Mouse (Mus musculus) limb, embryonic 14.5 days (tissue): ENCODE results near the gene Anks1b. TPM values are rescaled to one million over a fixed set of nuclear protein-coding genes. Genes with fewer than 3 reads are reported as not detected.
A peak's percentile ranks its signal among the peaks of the same experiment; 100 is the strongest.

Source experiments
- ATAC-seq: fragments of 200-750 bp; cut with Nextera tagmentation; 2 replicates; pipeline ENCODE4 v1.8.0; 2017; ENCODE audit warnings: low read depth, moderate number of reproducible peaks, moderate TSS enrichment; ENCODE audit not compliant: low FRiP score
- DNase-seq: peaks from one replicate; pipeline ENCODE4 v3.0.0-alpha.2; 2015; ENCODE audit warnings: low spot score
- H3K27ac ChIP-seq: fragments of 300-500 bp; sonication (generic); replicated peaks from 2 replicates; pipeline ENCODE4 v1.5.1; 2014; ENCODE audit warnings: low read depth, mild to moderate bottlenecking, low read length, moderate library complexity, mixed read lengths
- H3K27me3 ChIP-seq: fragments of 300-500 bp; sonication (generic); 2 replicates; pipeline ENCODE4 v1.6.1; 2014; ENCODE audit warnings: low read length, mixed read lengths; ENCODE audit not compliant: control insufficient read depth, insufficient read depth
- H3K36me3 ChIP-seq: fragments of 300-500 bp; sonication (generic); 2 replicates; pipeline ENCODE4 v1.6.1; 2014; ENCODE audit warnings: mild to moderate bottlenecking, low read length, moderate library complexity, mixed read lengths; ENCODE audit not compliant: control insufficient read depth, insufficient read depth
- H3K4me1 ChIP-seq: fragments of 300-500 bp; sonication (generic); 2 replicates; pipeline ENCODE4 v1.6.1; 2014; ENCODE audit warnings: antibody characterized with exemption, low read length, mixed read lengths; ENCODE audit not compliant: control insufficient read depth, insufficient read depth
- H3K4me2 ChIP-seq: fragments of 300-500 bp; sonication (generic); replicated peaks from 2 replicates; pipeline ENCODE4 v1.6.1; 2014; ENCODE audit warnings: low read depth, mild to moderate bottlenecking, low read length, moderate library complexity; ENCODE audit not compliant: severe bottlenecking
- H3K4me3 ChIP-seq: fragments of 300-500 bp; sonication (generic); replicated peaks from 2 replicates; pipeline ENCODE4 v1.5.1; 2014; ENCODE audit warnings: low read length
- H3K9ac ChIP-seq: fragments of 300-500 bp; sonication (generic); 2 replicates; pipeline ENCODE4 v1.6.1; 2014; ENCODE audit warnings: mild to moderate bottlenecking, low read depth, low read length, moderate library complexity; ENCODE audit not compliant: severe bottlenecking
- H3K9me3 ChIP-seq: fragments of 300-500 bp; sonication (generic); 2 replicates; pipeline ENCODE4 v1.6.1; 2016; ENCODE audit warnings: low read length; ENCODE audit not compliant: control insufficient read depth
- POLR2A ChIP-seq: fragments of 200-500 bp; IDR thresholded peaks from 2 replicates; pipeline ENCODE4 v1.8.0; 2012; ENCODE audit warnings: inconsistent platforms, mild to moderate bottlenecking, moderate library complexity, borderline replicate concordance; ENCODE audit not compliant: insufficient read depth, insufficient read length; ENCODE audit errors: extremely low read depth
- WGBS: fragments of 180-500 bp; shearing (Covaris S2); extraction: QIAGEN DNeasy Blood & Tissue Kit; methylation state at CpG from one replicate; pipeline ENCODE4 v1.1.7; 2014; 5-methylcytosine and 5-hydroxymethylcytosine counted together
- polyA plus RNA-seq, 2 experiments: library from polyadenylated mRNA; depleted of rRNA in 1 of 2; stranded (reverse) in 1 of 2; unstranded in 1 of 2; fragments of >200 nt; fragmentation: Nextera tagmentation in 1 of 2; extraction: Ambion mirVana in 1 of 2; gene quantifications; 2 replicates each; pipeline versions ENCODE4 v1.2.1 to v1.2.3; 2012 to 2014

The Anks1b gene
- polyA plus RNA-seq, 2 experiments = 2.6 to 4.3 TPM

DNA sequence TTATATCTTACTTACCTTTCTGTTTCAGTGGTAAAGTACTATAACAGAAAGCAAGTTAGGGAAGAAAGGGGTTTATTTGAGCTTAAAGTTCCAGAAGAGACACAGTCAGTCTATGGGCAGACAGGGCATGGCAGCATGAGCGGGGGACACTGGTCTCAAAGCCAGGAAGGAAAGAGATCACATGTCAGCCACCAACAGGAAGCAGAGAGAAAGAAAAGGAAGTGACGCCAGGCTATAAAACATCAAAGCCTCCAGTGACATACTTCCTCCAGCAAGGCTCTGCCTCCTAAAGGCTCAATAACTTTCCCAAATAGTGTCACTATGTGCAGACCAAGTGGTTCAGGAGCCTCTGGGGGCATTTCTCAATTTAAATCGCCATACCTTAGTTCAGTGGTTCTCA, 4.5 kb upstream of the Anks1b start:
- ATAC-seq (no peak), DNase-seq (no peak)
- no peak overlapping the region for H3K4me2 ChIP-seq
- no peak overlapping the region for H3K4me3 ChIP-seq
- no peaks in the 10 kb centered on the region for H3K4me1 ChIP-seq
- TF ChIP-seq POLR2A = no peak
- 69% methylated on average over 3 of the region's 3 CpGs for WGBS
- H3K27me3 ChIP-seq = peaks cover 5% of the 10 kb centered on the region; the same call in 1 of the 2 replicates
- no peak overlapping the region for H3K9ac ChIP-seq
- no peak overlapping the region for H3K27ac ChIP-seq
- H3K36me3 ChIP-seq = no peaks in the 10 kb centered on the region
- H3K9me3 ChIP-seq = no peaks in the 10 kb centered on the region

DNA sequence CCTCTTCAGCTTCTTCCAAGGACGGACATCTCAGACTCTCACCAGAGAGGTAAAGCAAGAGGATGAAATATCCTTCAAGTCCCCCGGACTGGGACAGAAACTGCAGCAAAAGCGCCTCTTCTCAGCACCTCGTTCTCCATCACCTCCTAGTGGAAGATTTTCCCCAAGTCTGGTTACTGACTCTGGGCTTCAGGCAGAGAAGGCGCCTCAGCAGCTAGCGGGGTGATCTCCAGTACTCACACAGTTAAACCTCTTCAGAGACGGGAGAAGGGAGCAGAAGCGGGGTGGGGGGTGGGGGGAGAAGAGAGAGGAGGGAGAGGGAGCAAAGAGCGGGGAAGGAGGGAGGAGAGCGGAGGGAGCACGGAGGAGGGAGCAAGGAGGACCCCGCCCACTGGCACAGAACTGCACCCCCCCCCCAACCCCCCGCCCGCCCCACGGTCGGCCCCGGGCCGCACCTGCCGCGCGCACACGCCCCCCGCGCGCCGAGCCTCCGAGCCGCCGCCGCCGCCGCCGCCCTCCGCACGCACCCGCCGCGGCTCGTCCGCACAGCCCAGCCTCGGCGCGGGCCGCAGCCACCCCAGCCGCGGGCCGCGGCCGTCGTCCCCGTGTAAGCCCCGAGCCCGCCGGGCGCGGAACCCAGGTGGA, 686 bp upstream of the Anks1b start:
- 2% methylated on average over 6 of the region's 56 CpGs for WGBS
- Histone ChIP-seq H3K4me2 (peak overlapping the region; percentile 93), H3K4me3 (peak overlapping the region; percentile 63), H3K9me3 (no peaks in the 10 kb centered on the region), H3K36me3 (no peaks in the 10 kb centered on the region), H3K4me1 (no peaks in the 10 kb centered on the region), H3K27me3 (peaks cover 5% of the 10 kb centered on the region; the same call in 1 of the 2 replicates), H3K27ac (0 out of 2 replicates have a peak overlapping the region, but pooled peaks have one; percentile 38), H3K9ac (peak overlapping the region; percentile 59)
- DNase-seq (peak; percentile 63), ATAC-seq (peak; percentile 86)
- no peak for TF ChIP-seq POLR2A

DNA sequence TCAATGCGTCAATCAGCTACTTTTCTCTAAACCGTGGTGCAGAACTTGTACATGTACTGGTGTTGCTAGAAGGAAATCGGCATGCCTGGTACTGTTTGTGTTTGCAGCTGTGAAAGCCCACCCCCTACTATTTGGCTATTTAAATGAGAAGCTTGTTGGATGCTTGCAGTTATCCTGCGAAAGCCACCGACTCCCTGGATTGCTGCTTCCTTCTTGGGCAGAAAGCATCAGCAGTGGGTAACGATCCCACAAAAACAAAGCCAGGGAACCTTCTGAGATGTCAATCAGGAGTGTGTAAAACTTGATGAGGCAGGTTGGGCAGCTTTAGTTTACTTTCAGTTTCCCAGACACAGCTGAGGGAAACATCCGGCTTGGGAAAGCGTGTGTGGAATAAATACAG, 727 bp downstream of the Anks1b start:
- H3K9ac ChIP-seq = 0 out of 2 replicates have a peak overlapping the region, but pooled peaks have one; percentile 59
- ATAC-seq = no peak

DNA sequence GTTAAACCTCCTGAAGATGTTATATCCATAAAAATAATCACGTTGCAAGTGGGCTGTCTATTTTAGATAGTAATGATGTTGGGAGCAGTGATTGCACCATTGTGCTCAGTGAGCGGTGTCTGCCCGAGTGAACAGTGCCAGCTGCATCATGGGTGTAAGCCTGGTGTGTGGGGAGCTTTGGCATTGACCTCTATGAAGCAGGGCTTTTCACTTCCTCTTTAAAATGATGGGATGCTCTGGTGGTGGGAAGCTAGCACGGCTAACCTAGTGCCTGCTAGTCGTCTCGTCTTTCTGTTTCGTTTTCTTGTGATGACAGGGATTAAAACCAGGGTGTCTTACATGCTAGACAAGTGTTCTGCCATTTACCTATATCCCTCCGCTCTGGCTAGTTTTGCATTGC, 10.3 kb downstream of the Anks1b start:
- Histone ChIP-seq H3K27me3 (no peaks in the 10 kb centered on the region), H3K4me3 (no peak overlapping the region), H3K9me3 (no peaks in the 10 kb centered on the region), H3K36me3 (no peaks in the 10 kb centered on the region), H3K27ac (no peak overlapping the region), H3K4me2 (no peak overlapping the region), H3K4me1 (no peaks in the 10 kb centered on the region), H3K9ac (no peak overlapping the region)
- no peak for TF ChIP-seq POLR2A
- 87% methylated on average over 8 of the region's 8 CpGs for WGBS
- DNase-seq (no peak), ATAC-seq (no peak)

More for the DNA sequence above, 727 bp downstream of the Anks1b start:
- Histone ChIP-seq H3K9me3 (no peaks in the 10 kb centered on the region), H3K27ac (no peak overlapping the region), H3K4me2 (peak overlapping the region; percentile 93), H3K27me3 (peaks cover 5% of the 10 kb centered on the region; the same call in 1 of the 2 replicates), H3K4me3 (peak overlapping the region; percentile 63), H3K4me1 (no peaks in the 10 kb centered on the region), H3K36me3 (no peaks in the 10 kb centered on the region)
- DNase-seq = no peak
- WGBS = 8% methylated on average over 8 of the region's 8 CpGs
- no peak for TF ChIP-seq POLR2A

DNA sequence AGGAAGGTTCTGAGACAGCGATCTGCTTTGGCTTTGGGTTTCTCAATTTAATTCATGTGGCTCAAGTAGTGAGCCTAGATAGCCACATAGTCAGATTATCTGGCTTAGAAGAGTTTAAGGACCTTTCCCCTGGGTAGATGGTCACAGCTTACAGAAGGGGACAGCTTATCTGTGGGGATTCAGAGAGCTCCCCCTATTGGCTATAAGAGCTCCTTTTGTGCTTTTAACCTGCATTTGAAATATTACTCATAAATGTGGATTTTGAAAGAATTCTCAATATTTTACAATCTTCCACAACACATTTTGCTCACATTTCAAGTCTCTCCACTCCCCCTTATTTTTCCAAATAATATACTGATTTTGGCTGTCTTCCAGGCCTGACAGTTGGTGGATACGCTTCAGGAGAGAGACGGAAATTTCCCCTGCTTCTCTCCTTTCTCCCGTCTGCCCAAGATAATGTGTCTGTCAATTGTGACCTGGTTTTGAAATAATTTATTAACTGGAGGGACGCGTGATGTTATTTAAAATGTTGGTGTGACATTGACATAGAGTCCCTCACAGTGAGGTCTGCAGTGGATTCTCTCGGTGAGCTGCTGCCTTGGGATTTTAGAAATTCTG, 29.5 kb downstream of the Anks1b start:
- no peaks in the 10 kb centered on the region for H3K9me3 ChIP-seq
- no peaks in the 10 kb centered on the region for H3K27me3 ChIP-seq
- no peak for TF ChIP-seq POLR2A
- no peak for ATAC-seq
- 70% methylated on average over 7 of the region's 7 CpGs for WGBS
- no peak overlapping the region for H3K4me3 ChIP-seq
- H3K27ac ChIP-seq = no peak overlapping the region
- no peaks in the 10 kb centered on the region for H3K36me3 ChIP-seq
- no peak overlapping the region for H3K9ac ChIP-seq
- no peaks in the 10 kb centered on the region for H3K4me1 ChIP-seq
- no peak for DNase-seq
- H3K4me2 ChIP-seq = no peak overlapping the region
